Mouse (Mus musculus) colon, adult 2 months (tissue): ENCODE data around the gene Elobl. TPM values are rescaled to one million over a fixed set of nuclear protein-coding genes. Genes with fewer than 3 reads are reported as not detected.

Experiments used
- polyA plus RNA-seq: library from polyadenylated mRNA; depleted of rRNA; stranded (reverse); fragments of >200 nt; gene quantifications from 2 replicates; pipeline ENCODE4 v1.2.3, GENCODE M21; 2012; rRNA removed

Elobl gene
- 0.24 TPM in 1 of 2 replicates, not detected in the other for polyA plus RNA-seq

DNA sequence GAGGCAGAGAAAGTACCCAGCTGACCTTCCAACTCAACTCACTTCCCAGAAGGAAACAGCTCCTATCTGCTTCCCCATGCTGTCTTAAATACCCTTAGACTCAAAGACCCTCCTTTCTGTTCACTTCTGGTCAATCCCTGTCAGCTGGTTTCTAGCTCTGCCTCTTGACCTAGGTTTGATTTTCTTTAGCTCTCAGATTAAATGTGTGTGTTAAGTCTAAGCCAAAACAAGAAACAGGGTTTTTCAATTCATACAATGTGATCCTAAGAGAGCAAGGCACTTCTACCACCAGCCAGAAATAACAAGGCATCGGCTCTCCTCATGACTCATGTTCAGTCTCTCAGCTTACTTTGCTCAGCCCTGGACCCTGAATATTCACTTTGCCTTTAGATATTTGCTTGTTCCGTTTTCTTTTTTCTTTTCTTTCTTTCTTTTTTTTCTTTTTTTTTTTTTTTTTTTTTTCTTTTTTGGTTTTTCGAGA lies at the start of gene Elobl:
Gene Elobl, minus strand, starts transcription at position 51 of the 481 bp plus-strand sequence.

DNA sequence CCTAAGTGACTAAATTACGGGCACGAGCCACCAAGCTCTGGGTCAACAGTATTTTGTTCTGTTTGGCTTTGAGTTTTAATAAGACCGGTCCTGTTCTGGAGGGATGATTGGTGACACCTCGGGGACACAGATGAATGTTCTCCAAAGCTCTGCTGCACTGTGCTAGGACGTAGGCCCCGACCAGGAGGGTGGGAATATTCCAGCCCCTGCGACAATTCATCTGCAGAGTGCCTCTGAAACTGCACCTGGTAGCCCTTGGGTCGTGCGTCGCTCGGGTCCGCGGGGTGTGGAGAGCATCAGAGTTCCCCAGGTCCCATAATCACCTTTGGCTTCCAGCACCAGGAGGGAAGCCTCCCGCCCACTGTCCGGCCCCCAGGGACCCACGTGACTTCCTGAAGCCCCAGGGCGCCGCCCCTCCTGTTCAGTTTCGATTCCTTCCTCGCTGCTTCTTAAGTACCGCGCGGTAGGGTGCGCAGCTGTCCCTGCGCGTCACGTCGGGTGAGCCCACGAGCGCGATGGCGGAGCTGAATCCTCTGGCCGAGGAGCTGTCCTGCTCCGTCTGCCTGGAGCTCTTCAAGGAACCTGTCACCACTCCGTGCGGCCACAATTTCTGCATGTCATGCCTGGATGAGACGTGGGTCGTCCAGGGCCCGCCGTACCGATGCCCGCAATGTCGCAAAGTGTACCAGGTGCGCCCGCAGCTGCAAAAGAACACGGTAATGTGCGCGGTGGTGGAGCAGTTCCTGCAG lies 32.4 kb upstream of the Elobl start, which contains the start of gene Trim25:
Gene Trim25, plus strand, starts transcription at position 403 of the 749 bp plus-strand sequence.

DNA sequence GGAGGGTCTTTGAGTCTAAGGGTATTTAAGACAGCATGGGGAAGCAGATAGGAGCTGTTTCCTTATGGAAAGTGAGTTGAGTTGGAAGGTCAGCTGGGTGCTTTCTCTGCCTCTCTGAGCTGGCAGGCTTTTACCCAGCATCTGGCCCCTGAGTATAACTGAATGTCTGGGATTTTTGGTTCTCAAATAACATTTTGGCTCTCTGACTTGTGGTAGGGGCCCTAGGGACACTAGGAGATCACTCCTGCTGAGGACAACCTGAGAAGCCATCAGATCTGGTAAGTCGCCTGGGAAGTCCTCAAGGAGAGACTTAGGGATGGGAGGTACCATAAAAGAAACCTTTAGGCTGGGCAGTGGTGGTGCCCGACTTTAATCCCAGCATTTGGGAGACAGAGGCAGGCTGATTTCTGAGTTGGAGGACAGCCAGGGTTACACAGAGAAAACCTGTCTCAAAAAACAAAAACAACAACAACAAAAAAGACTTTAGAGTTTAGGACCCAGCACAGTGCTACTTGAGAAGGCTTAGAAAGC lies 3.5 kb upstream of the Elobl start, which contains the start of gene Coil:
Gene Coil, plus strand, starts transcription at position 51 of the 531 bp plus-strand sequence.

DNA sequence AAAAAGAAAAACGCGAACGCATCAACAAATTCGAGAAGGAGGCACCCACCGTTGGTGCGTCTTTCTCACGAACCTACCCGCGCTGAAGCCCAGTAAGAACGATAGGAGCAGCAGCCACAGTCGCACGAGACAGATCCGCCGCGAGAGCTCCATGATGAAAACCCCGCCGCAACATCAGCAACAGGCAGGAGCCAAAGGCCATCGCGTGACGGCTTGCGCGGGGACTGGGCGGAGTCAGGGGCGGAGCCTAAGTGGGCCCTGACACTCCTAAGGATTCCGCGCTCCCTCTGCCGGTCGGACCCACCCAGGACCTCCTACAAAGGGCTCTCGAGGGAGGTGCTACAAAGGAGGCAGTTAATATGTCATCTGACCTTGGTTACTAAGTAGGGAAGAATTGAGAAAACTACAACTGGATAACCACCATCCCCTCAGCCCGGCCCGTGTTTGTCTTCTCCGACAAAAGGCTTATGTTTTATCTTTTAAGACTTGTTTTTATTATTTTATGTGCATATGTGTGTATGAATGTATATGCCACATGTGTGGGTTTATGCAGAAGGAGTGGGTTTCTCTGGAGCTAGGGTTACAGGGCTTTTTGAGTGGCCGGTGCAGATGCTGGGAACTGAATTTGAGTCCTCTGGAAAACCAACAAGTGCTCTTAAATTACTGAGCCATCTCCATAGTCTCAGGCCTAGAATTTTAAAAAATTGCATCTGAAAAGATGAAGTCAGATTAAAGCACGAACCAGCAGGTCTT lies 11.3 kb downstream of the Elobl start, which contains the start of gene Scpep1:
Gene Scpep1, minus strand, starts transcription at position 249 of the 753 bp plus-strand sequence.

Other genes starting within 250 kb of the Elobl start
- 24.3 and 25.0 TPM in 2 replicates for gene Msi2, start 248.4 kb downstream of the Elobl start, polyA plus RNA-seq
- gene Akap1, start 102.3 kb downstream of the Elobl start, polyA plus RNA-seq = 54.3 and 55.6 TPM in 2 replicates
- gene Scpep1, start 11.5 kb downstream of the Elobl start, polyA plus RNA-seq = 18.5 and 23.6 TPM in 2 replicates
- 2.9 and 4.3 TPM in 2 replicates for gene Coil, start 3.3 kb upstream of the Elobl start, polyA plus RNA-seq
- gene Trim25, start 32.4 kb upstream of the Elobl start, polyA plus RNA-seq = 73.6 and 80.4 TPM in 2 replicates
- 3.8 and 4.2 TPM in 2 replicates for gene Dgke, start 99.9 kb upstream of the Elobl start, polyA plus RNA-seq
- gene Gm525, start 106.9 kb upstream of the Elobl start, polyA plus RNA-seq = not detected in 2 replicates